Mouse (Mus musculus): ENCODE data around the gene Mylpf.

Mylpf gene

DNA sequence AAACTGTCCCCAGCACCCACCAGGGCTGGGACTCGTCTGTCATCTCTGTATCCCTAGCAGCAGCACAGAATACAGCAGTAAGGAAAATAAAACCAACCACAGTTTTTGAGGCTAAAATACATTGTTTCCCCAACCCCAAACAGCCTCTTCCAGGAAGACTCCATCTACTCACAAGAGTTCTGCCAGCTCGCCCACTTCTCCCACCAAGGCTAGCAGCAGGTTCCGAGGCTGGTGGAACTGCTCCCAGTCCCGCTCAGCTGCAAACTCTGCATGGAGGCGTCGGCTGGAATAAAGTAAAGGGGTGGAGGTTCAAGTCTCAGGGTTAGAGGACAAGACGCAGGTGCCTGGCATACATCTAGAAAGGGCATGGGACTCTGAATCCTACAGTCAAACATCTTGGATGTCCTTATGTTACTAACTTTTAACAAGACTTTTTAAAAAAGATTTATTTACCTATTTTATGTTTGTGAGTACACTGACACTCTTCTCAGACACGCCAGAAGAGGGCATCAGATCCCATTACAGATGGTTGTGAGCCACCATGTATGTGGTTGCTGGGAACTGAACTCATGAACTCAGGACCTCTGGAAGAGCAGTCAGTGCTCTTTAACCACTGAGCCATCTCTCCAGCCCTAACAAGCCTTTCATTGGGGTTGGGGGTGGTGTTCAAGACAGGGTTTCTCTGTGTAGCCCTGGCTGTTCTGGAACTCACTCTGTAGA, 50.7 kb downstream of the Mylpf start:
- no peak for DNase-seq (ENCODE audit: extremely low spot score, low spot score)

DNA sequence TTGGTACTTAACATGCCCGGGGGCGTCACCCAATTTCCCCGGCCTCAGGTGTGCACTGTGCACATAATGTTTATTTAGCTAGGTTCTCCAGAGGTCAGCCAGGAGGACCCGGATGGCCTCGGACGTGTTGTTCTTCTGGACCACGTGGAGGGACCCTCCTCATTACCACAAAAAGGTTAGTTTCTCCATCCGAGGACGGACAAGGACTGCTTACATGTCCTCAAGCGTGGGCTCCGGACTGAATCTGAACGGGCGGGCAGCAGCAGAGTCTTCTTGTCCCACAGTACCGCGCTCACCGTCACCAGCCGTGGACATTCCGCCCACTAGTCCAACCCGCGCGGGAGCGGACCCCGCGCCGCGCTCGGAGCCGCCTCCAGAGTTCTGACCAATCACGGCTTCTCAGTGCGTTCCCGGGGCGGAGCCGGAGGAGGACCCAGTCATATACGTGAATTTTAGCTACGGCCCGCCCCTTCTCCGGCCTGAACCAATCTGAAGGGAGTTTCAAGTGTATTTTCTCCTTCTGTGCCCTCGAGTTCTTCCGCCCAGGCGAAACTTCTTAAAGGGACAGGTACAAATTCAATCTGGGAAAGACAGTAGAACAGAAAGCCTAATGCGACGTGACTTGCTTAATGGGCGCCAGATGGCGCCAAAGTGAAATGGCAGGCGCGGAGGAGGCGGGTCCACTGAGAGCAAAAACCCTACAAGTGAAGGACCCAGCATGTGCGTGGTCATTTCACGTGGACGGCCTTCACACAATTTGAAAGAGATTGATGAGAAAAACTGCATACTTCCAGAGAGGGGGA, 51.8 kb downstream of the Mylpf start, which contains the start of gene Dctpp1:
Gene Dctpp1 (minus strand): TSS at position 401 of the 803 bp plus-strand sequence.
- peak; percentile 95 for DNase-seq (ENCODE audit: extremely low spot score, low spot score)

- DNase-seq (ENCODE audit: extremely low spot score, low spot score): no peak
Observed at GRCm38 (mm10) chr7:127262218-127262961, 53.7 kb downstream of the Mylpf start.

DNA sequence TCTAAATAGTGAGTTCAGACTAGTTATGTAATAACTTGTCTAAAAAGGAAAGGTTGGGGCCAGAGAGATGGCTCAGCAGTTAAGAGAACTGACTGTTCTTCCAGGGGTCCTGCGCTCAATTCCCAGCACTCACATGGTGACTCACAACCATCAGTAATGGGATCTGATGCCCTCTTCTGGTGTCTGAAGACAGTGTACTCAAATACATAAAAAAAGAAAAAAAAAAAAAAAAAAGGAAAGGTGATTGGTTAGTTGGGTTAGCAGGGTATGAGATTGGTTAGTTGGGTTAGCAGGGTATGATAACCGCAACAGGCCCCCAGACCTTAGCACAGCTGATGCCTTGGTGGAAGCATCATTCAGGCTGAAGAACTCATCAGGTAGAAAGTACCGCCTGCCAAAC, 54.8 kb downstream of the Mylpf start:
- no peak for DNase-seq (ENCODE audit: extremely low spot score, low spot score)
